Mouse (Mus musculus) limb, embryonic 11.5 days (tissue): ENCODE measurements around the gene Ciz1. TPM values are rescaled to one million over a fixed set of nuclear protein-coding genes. Genes with fewer than 3 reads are reported as not detected.

Experiments used
- ATAC-seq: fragments of 200-750 bp; cut with Nextera tagmentation; 2 replicates; pipeline ENCODE4 v1.8.0; 2017; ENCODE audit warnings: low read depth; ENCODE audit not compliant: insufficient number of reproducible peaks, low FRiP score, low TSS enrichment
- DNase-seq: peaks from one replicate; pipeline ENCODE4 v3.0.0-alpha.2; 2015; ENCODE audit warnings: low spot score
- H3K27ac ChIP-seq: fragments of 300-500 bp; sonication (generic); replicated peaks from 2 replicates; pipeline ENCODE4 v1.5.1; 2014; ENCODE audit warnings: low read depth, mild to moderate bottlenecking, low read length
- H3K27me3 ChIP-seq: fragments of 300-500 bp; sonication (generic); 2 replicates; pipeline ENCODE4 v1.6.1; 2014; ENCODE audit warnings: mild to moderate bottlenecking, low read length, mixed read lengths; ENCODE audit not compliant: control insufficient read depth, insufficient read depth
- H3K36me3 ChIP-seq: fragments of 300-500 bp; sonication (generic); 2 replicates; pipeline ENCODE4 v1.6.1; 2014; ENCODE audit warnings: mild to moderate bottlenecking, low read length, moderate library complexity, mixed read lengths; ENCODE audit not compliant: control insufficient read depth, insufficient read depth
- H3K4me1 ChIP-seq: fragments of 300-500 bp; sonication (generic); 2 replicates; pipeline ENCODE4 v1.6.1; 2014; ENCODE audit warnings: low read length, mixed read lengths; ENCODE audit not compliant: control insufficient read depth, insufficient read depth
- H3K4me2 ChIP-seq: fragments of 300-500 bp; sonication (generic); 2 replicates; pipeline ENCODE4 v1.6.1; 2014; ENCODE audit warnings: low read depth, mild to moderate bottlenecking, moderate library complexity; ENCODE audit not compliant: severe bottlenecking
- H3K4me3 ChIP-seq: fragments of 300-500 bp; sonication (generic); 2 replicates; pipeline ENCODE4 v1.5.1; 2014; ENCODE audit warnings: low read depth, low read length
- H3K9ac ChIP-seq: fragments of 300-500 bp; sonication (generic); 2 replicates; pipeline ENCODE4 v1.6.1; 2014; ENCODE audit warnings: mild to moderate bottlenecking, low read length
- H3K9me3 ChIP-seq: fragments of 300-500 bp; sonication (generic); 2 replicates; pipeline ENCODE4 v1.6.1; 2016; ENCODE audit warnings: low read length; ENCODE audit not compliant: control insufficient read depth
- WGBS: fragments of 180-500 bp; shearing (Covaris S2); extraction: QIAGEN DNeasy Blood & Tissue Kit; methylation state at CpG from one replicate; pipeline ENCODE4 v1.1.7; 2014; 5-methylcytosine and 5-hydroxymethylcytosine counted together
- polyA plus RNA-seq: library from polyadenylated mRNA; unstranded; fragments of >200 nt; fragmentation: Nextera tagmentation; extraction: Ambion mirVana; gene quantifications from 2 replicates; pipeline ENCODE4 v1.2.1, GENCODE M21; 2014

Gene Ciz1
- polyA plus RNA-seq, 1 experiment from 2014 or later: 52.2 TPM

- no peak for ATAC-seq
- 67% methylated on average over 7 of the region's 7 CpGs for WGBS
- no peaks in the 10 kb centered on the region for H3K27me3 ChIP-seq
- peaks cover 20% of the 10 kb centered on the region for H3K4me1 ChIP-seq
- no peaks in the 10 kb centered on the region for H3K36me3 ChIP-seq
- no peaks in the 10 kb centered on the region for H3K9me3 ChIP-seq
- no peak for DNase-seq
- no peak overlapping the region for H3K4me2 ChIP-seq
- H3K9ac ChIP-seq: no peak overlapping the region
- no peak overlapping the region for H3K27ac ChIP-seq
- no peak overlapping the region for H3K4me3 ChIP-seq
These were observed 26.8 kb upstream of the Ciz1 start for GRCm38 (mm10) chr2:32325342-32325741.

GRCm38 (mm10) chr2:32327200-32327599, 24.9 kb upstream of the Ciz1 start:
- no peaks in the 10 kb centered on the region for H3K27me3 ChIP-seq
- ATAC-seq (no peak), DNase-seq (no peak)
- WGBS: 93% methylated on average over 4 of the region's 4 CpGs
- no peak overlapping the region for H3K4me3 ChIP-seq
- H3K9me3 ChIP-seq: no peaks in the 10 kb centered on the region
- H3K9ac ChIP-seq: no peak overlapping the region
- no peak overlapping the region for H3K4me2 ChIP-seq
- H3K36me3 ChIP-seq: no peaks in the 10 kb centered on the region
- H3K27ac ChIP-seq: no peak overlapping the region
- H3K4me1 ChIP-seq: peaks cover 13% of the 10 kb centered on the region

GRCm38 (mm10) chr2:32328911-32329460, 23.1 kb upstream of the Ciz1 start:
- WGBS: 16% methylated on average over 13 of the region's 13 CpGs
- peak overlapping the region; percentile 85 for H3K27ac ChIP-seq
- no peak for ATAC-seq
- H3K4me2 ChIP-seq: no peak overlapping the region
- peak overlapping the region; percentile 31; the same call in 1 of the 2 replicates for H3K9ac ChIP-seq
- DNase-seq: no peak
- no peaks in the 10 kb centered on the region for H3K36me3 ChIP-seq
- peaks cover 13% of the 10 kb centered on the region for H3K4me1 ChIP-seq
- H3K4me3 ChIP-seq: no peak overlapping the region
- no peaks in the 10 kb centered on the region for H3K27me3 ChIP-seq
- H3K9me3 ChIP-seq: no peaks in the 10 kb centered on the region

GRCm38 (mm10) chr2:32329531-32329930, 22.6 kb upstream of the Ciz1 start:
- 24% methylated on average over 6 of the region's 6 CpGs for WGBS
- no peak overlapping the region for H3K4me3 ChIP-seq
- ATAC-seq (no peak), DNase-seq (peak; percentile 50)
- H3K27me3 ChIP-seq: no peaks in the 10 kb centered on the region
- peaks cover 13% of the 10 kb centered on the region for H3K4me1 ChIP-seq
- H3K9ac ChIP-seq: peak overlapping the region; percentile 34; the same call in 1 of the 2 replicates
- no peaks in the 10 kb centered on the region for H3K9me3 ChIP-seq
- no peaks in the 10 kb centered on the region; the same call in 1 of the 2 replicates for H3K36me3 ChIP-seq
- peak overlapping the region; percentile 85 for H3K27ac ChIP-seq
- H3K4me2 ChIP-seq: no peak overlapping the region

GRCm38 (mm10) chr2:32332159-32332558, 20.0 kb upstream of the Ciz1 start:
- ATAC-seq (no peak), DNase-seq (no peak)
- WGBS: 88% methylated on average over 5 of the region's 5 CpGs
- H3K4me1 ChIP-seq: peaks cover 13% of the 10 kb centered on the region
- no peak overlapping the region for H3K4me2 ChIP-seq
- no peak overlapping the region for H3K27ac ChIP-seq
- no peaks in the 10 kb centered on the region for H3K9me3 ChIP-seq
- no peak overlapping the region for H3K9ac ChIP-seq
- no peaks in the 10 kb centered on the region for H3K27me3 ChIP-seq
- H3K4me3 ChIP-seq: no peak overlapping the region
- H3K36me3 ChIP-seq: peaks cover 6% of the 10 kb centered on the region

- H3K27ac ChIP-seq: no peak overlapping the region
- H3K9ac ChIP-seq: no peak overlapping the region
- no peaks in the 10 kb centered on the region for H3K27me3 ChIP-seq
- no peaks in the 10 kb centered on the region for H3K4me1 ChIP-seq
- peaks cover 9% of the 10 kb centered on the region for H3K36me3 ChIP-seq
- no peak overlapping the region for H3K4me2 ChIP-seq
- 47% methylated on average over 15 of the region's 15 CpGs for WGBS
- ATAC-seq (no peak), DNase-seq (no peak)
- no peak overlapping the region for H3K4me3 ChIP-seq
- no peaks in the 10 kb centered on the region for H3K9me3 ChIP-seq
These were observed 16.2 kb upstream of the Ciz1 start for GRCm38 (mm10) chr2:32335888-32336287.

GRCm38 (mm10) chr2:32339912-32340642, 12.1 kb upstream of the Ciz1 start:
- Histone ChIP-seq H3K4me3 (no peak overlapping the region), H3K9ac (no peak overlapping the region), H3K27me3 (no peaks in the 10 kb centered on the region), H3K4me1 (no peaks in the 10 kb centered on the region), H3K4me2 (no peak overlapping the region), H3K36me3 (peaks cover 11% of the 10 kb centered on the region), H3K27ac (no peak overlapping the region), H3K9me3 (no peaks in the 10 kb centered on the region)
- 41% methylated on average over 26 of the region's 26 CpGs for WGBS
- ATAC-seq (no peak), DNase-seq (no peak)

- ATAC-seq (no peak), DNase-seq (no peak)
- Histone ChIP-seq H3K27ac (no peak overlapping the region), H3K9ac (no peak overlapping the region), H3K4me3 (no peak overlapping the region), H3K4me2 (no peak overlapping the region), H3K36me3 (peaks cover 8% of the 10 kb centered on the region), H3K4me1 (no peaks in the 10 kb centered on the region), H3K27me3 (no peaks in the 10 kb centered on the region), H3K9me3 (no peaks in the 10 kb centered on the region)
- 88% methylated on average over 13 of the region's 13 CpGs for WGBS
These were observed 11.1 kb upstream of the Ciz1 start for GRCm38 (mm10) chr2:32340836-32341633.
